Mouse (Mus musculus) left cerebral cortex, postnatal 25 days (tissue): ENCODE results near the gene Ubr4. TPM values are rescaled to one million over a fixed set of nuclear protein-coding genes. Genes with fewer than 3 reads are reported as not detected.

ENCODE experiments used
- DNase-seq, 2 experiments: peaks; one replicate each; pipeline ENCODE4 v3.0.0; 2022; ENCODE audit warnings: low spot score in 2 of 2, mixed read lengths in 1 of 2
- intact Hi-C: fragments of 180-260 bp; cut with DNase I; formaldehyde crosslinking; loops from one replicate; pipeline ENCODE4 v1.15.1; 2025
- total RNA-seq, 2 experiments: library from RNA; stranded (reverse); gene quantifications; 2 replicates each; pipeline ENCODE4 v1.2.3; 2021

Gene Ubr4
- 100 to 1,000 TPM; 172 to 174 TPM for total RNA-seq

DNA sequence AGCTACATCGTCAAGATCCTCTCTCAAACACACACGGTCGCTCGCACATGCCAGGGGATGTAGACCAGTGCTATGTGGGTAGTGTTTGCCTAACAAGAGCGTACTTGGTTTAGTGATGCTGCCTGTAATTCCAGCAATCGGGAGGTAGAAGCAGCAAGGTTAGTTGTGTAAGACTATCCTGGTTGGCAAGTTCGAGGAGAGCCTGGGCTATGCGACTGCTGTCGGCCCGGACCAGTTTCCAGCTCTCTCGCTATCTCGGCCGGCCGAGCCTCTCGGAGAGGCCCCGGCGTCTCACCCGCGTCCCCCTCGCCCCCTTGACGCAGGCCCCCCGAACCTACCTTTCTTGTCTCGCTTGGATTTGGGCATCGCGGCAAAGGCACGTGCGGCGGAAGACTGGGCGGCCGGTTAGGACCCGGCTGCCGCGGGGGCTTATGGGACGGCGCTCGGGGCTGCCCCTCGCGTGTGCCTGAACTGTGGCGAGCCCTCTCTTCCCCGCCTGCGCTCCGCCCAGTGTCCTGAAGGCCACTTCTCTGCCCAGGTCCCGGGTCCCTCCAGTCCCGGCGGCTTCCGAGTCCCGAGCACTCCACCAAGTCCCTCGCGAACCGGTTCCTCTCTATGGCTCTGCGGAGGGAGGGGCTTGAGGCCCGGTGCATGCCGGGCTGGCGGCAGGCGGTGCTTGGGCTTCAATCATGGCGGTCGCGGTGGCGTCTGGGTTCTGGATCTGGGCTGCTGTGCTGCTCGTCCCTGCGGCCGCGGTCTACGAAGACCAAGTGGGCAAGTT lies at the start of gene Ubr4, which contains the start of the genes Mrto4 and Emc1:
Gene Ubr4, plus strand, starts transcription at position 679 of the 781 bp plus-strand sequence.
Gene Mrto4, minus strand, starts transcription at position 646 of the 781 bp plus-strand sequence.
Gene Emc1, plus strand, starts transcription at position 657 of the 781 bp plus-strand sequence.
- peak; percentile 88 to 89 for DNase-seq
- intact Hi-C loops: loop anchor here (1.0 kb wide), 2 partner anchors 28 to 42 kb away; partner anchors contain the start of genes Akr7a5 and Pqlc2

DNA sequence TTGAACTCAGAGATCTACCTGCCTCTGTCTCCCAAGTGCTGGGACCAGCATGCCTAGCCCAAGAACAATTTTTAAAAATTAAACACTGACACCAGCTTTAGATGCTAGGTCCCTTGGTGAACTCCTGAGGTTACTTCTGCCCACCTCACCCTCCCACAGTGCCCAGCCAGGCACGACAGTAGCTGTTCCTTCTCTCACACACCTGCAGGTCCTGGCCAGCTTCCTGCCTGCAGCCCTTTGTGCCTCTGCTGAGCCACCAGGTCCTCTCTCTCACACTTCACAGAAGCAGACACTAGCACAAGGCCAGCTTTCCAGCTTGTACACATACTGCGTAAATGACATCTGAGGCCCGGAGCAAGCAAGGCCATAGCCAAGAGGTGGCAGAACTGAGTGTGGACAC lies 46.9 kb upstream of the Ubr4 start:
- no peak for DNase-seq
- intact Hi-C loops: no loop called here

DNA sequence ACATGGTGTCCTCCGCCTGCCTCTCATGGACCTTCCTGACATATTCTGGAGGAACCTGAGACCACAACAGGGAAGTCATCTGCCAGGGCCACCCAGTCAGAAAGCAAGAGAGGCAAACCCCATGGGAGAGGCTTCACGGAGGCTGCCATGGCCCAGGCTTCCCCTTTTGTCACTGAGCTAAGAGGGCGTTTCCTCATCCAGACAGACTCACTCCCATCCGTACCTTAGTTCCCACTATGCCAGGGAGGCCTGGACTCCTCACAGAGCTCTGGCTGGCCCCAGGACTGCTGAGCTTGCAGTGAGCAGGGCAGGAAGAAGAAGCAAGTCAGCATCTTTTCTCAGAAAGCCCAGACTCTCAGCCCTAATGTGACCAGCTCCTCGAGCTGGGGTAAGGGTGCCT lies 44.5 kb upstream of the Ubr4 start:
- no peak for DNase-seq
- intact Hi-C loops: no loop called here

DNA sequence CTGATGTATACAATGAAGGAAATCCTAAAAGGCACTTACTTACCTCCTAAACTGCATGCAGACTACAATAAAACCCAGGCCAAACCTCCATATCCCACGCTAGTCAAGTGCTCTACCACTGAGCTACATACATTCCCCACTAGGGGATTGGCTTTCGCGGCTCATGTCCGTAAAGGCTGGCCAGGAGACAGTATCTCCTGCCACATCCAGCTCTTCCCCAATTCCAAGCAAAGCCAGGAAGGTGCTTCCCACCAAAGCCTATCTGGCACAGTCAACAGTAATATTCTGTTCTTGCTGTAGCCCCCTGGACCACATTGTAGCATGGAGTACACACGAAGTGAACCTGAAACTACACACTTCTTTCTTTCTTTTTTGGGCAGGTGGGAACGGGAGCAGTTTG lies 42.8 kb upstream of the Ubr4 start:
- no peak for DNase-seq
- intact Hi-C loops: loop anchor here (1.0 kb wide), 2 partner anchors 43 to 117 kb away; partner anchors contain the start of genes Capzb, Emc1, Mrto4 and Ubr4

DNA sequence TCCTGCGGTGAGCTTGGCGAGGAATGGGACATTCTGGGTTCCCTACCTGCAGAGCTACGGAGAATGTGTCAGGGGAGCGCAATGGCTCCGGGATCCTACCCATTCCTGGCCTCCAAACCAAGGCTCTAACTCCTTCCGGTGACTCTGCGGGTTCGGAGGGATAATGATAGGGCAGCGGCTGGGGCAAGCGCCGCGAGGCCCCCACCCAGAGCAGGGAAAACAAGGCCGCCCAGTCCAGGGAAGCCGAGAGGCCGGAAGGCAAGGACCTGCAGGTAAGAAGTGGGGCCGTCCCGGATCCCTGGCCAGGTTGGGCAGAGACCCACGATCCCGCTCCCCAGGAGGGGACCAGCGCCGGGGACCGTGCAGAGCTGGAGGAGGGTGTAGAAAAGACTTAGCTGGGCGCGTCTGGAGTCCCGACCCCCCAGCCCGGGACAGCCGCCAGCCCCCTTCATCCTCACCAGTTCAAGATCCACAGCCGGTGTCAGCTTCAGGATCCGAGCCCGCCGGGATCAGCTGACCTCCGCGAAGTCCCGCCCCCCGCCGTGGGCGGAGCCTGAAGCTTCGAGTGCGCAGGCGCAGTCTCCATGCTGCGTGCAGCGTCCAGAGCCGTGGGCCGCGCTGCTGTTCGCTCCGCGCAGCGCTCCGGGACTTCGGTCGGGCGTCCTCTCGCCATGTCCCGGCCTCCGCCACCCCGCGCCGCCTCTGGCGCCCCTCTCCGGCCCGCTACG lies 42.1 kb upstream of the Ubr4 start, which contains the start of the genes Pqlc2 and Akr7a5:
Gene Pqlc2, minus strand, starts transcription at position 538 of the 728 bp plus-strand sequence.
Gene Akr7a5, plus strand, starts transcription at position 574 of the 728 bp plus-strand sequence.
- intact Hi-C loops: loop anchor here (1.0 kb wide), 2 partner anchors 42 to 118 kb away; partner anchors contain the start of genes Capzb, Emc1, Mrto4 and Ubr4
- DNase-seq: peak; percentile 97 to 98

DNA sequence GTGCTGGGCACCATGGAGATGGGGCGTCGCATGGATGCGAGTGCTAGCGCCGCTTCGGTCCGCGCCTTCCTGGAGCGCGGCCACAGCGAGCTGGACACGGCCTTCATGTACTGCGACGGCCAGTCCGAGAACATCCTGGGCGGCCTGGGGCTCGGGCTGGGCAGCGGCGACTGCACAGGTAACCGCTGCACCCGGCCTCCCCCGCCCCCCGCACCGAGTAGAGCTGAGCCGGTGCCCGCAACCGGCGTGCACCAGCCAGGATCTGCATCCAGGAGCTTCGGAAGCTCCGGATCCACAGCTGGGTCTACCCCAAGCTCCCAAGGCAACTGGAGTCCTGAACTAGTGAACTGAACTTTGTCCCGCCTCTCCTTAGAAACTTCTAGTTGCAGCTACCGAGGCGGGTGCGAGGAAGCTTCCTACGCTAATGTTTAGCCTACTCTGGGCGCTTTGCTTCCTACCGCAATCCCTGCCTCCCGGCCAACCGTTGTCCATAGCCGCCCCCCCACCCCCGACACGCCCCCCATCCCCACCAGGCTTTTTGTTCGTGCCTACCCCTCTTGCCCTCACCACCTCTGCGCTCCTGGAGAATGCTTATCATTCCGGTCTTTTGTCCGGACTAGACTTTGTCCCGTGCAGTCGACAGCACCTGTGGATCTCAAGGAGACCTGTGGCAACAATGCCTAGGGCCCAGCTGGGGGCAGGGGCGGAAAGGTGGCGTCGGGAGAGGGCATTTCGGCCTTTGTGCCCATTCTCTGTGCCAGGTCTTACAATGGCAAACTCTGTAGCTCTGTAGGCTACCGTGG lies 41.3 kb upstream of the Ubr4 start:
- no peak for DNase-seq
- intact Hi-C loops: loop anchor here (1.0 kb wide), 2 partner anchors 41 to 119 kb away; partner anchors contain the start of genes Capzb, Emc1, Mrto4 and Ubr4

DNA sequence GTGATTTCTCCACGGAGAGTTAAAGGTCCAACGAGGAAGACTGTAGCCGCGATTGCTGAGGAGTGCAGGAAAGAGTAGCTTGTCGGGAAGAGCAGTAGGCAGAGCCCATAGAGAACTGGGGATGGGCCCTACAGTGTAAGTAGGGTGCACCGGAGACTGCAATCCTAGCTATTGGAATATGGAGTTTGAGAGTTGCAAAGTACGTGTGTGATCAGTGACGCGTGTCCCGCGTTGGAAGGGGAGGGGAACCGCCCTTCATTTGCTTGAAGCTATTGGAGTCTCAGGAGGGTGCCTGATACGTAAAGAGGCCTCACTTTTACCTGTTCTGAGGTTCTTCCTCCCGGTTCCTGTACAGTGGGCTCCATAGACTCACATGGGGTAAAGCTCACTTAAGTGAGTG lies 40.7 kb upstream of the Ubr4 start:
- intact Hi-C loops: no loop called here
- no peak for DNase-seq

DNA sequence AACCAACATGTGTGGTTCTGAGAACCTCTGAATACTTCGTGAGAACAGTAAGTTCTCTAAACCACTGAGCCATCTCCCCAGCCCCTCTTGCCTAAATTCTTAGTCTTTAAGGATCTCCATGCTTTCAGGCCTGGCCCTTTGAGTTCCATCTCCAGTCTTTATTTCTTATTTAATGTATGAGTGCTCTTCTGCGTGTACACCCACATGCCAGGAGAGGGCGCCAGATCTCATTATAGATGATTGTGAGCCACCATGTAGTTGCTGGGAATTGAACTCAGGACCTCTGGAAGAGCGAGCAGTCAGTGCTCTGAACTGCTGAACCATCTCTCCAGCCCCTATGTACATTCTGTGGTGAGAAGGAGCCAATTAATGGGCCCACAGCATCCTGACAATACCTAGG lies 39.8 kb upstream of the Ubr4 start:
- DNase-seq: no peak
- intact Hi-C loops: no loop called here

DNA sequence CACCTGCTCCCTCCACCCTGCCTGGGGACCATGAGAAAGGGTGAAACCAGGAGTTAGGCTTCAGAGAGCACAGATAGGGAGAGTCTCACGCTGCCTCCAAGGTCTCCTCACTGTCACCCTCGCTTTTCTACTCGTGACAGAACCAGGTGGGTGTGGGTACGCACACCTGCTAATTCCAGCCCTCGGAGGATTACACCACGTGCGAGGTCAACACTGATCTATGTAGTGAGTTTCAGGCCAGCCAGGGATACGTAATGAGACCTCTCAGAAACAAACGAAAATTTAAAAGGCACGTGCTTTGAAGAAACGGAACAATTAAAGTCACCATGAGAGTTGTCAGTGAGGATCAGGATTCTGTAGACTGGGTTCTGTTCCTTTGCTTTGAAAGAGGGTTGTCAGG lies 34.0 kb upstream of the Ubr4 start:
- DNase-seq: no peak
- intact Hi-C loops: no loop called here

DNA sequence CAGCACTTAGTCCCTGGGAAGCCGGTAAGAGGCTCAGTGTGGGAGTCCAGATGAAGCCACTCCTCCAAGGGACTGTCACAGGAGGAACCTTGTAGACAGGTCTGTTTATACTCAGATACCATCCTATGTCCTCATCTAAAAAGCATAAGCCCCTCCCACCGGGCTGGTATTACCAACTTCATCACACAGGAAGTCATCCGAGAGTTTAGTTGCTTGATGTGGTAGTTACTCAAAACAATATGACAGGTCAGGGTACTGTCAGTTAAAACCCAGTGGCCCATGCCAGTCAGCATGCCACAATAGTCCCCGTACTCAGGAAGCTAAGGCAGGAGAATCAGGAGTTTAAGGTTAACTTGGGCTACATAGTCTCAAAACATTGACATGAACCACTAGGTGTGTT lies 32.7 kb upstream of the Ubr4 start:
- DNase-seq: no peak
- intact Hi-C loops: loop anchor here (10.0 kb wide), 1 partner anchor 395 kb away; no protein-coding TSS in a partner anchor

DNA sequence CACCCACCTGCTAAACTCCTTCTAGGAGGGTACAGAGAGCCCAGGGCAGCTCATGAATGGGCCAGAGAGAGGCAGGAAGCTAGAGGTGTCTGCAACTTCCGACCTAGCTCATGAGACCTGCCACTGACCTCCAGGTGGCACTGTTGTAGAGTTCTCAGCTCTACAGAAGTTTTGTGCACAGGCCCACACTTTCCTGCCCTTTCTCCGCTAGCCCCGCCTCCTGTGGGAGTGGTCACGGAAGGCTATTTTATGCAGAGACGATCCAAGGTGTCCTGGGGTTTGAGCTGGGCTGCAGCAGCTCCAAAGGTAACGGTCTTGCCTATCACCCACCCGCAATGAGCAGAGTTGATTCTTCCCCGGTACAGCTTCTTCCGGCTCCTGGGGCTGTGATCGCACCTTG lies 21.8 kb upstream of the Ubr4 start:
- intact Hi-C loops: loop anchor here (5.0 kb wide), 1 partner anchor 243 kb away; no protein-coding TSS in a partner anchor
- DNase-seq: no peak

DNA sequence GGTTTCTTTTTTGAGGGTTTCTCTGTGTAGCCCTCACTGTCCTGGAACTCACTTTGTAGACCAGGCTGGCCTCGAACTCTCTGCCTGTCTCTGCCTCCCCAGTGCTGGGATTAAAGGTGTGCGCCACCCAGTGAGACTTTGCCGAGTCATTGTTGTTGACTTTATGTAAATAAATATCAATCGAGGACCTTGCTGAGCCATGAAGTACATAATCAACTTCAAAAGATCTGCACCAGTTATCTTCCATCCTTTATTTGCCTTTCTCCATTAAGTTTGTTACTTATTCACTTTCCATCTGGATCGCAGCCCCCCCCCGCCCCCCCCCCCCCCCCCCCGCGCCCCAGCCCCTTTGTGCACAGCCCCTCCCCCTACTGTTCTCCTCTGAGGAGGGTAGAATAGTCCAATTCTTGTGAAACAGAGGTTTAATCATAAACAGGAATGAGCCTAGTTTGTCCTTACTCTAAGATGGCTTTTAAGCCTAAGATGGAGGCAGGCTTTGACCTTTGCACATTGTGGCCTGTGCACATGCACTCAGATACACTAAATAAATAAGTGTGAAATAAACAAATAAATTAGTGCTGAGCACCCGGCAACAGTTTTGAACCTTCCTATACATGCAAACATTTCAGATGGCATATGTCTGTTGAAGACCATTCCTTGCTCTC lies 17.6 kb upstream of the Ubr4 start:
- DNase-seq: no peak
- intact Hi-C loops: loop anchor here (5.0 kb wide), 1 partner anchor 247 kb away; no protein-coding TSS in a partner anchor

DNA sequence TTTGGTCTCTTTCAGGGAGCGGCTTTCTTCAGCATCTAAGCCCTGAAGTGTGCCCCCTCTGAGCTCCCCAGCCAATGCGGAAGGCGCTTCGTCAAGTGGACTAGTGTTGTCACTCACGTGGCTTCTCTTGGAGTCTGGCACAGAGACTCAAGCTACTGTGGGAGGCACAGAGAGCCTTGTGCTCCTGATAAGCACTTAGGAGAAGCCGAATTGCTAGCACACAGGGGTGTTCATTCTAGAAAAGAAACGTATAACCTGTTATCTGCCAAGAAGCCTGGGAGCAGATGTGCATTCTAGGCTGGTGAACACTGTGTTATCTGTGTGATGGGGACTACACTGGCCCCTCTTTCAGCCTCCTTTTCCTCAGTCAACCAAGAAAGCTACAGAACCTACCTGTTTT lies 16.9 kb upstream of the Ubr4 start:
- no peak for DNase-seq
- intact Hi-C loops: no loop called here

DNA sequence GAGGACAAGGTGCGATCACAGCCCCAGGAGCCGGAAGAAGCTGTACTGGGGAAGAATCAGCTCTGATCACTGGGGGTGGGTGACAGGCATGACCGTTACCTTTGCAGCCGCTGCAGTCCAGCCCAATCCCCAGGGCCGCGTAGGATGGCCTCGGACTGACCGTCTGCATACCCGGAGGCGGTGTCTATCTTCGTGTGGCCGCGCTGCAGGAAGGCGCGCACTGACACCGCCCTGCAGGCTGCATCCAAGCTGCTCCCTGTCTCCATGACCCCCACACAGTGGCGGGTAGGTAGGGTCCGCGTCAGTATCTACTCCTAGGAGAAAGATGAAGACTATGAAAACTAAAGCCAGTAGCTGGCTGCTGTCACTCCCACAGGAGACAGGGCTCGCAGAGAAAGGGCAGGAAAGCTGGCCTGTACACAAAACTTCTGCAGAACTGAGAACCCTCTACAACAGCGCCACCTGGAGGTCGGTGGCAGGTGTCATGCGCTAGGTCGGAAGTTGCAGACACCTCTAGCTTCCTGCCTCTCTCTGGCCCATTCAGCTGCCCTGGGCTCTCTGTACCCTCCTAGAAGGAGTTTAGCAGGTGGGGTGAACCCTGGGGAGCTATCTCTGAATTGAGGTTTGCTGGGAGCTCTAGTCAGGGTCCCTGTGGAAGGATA lies 15.5 kb upstream of the Ubr4 start:
- intact Hi-C loops: no loop called here
- DNase-seq: peak; percentile 39

DNA sequence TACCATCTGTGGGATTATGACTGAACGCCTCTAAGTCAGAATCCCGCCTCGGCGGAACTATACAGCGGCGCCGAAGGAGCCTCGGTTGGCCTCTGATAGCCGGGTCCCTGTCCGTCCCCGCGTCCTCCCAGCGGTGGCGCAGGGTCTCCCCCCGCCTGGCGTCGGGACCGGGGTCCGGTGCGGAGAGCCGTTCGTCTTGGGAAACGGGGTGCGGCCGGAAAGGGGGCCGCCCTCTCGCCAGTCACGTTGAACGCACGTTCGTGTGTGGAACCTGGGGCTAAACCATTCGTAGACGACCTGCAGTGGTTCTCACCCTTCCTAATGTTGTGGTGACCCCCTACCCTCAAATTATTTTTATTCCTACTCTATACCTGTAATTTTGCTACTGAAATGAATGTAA lies 14.3 kb upstream of the Ubr4 start:
- intact Hi-C loops: no loop called here

DNA sequence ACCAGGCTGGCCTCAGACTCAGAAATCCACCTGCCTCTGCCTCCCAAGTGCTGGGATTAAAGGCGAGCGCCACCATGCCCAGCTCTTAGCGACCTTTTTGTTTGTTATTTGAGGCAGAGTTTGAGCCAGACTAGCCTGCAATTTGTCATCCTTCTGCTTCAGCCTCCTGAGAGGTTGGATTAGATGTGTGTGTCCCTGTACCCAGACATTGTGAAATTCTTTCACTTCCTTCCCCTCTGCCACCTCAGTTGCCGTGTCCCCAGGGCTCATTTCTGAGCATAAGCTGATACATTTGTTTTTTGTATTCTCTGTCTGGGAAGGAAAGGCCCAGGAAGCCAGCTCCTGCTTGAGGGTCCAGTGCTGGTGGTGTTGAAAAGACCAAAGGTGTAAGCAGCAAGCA lies 11.6 kb upstream of the Ubr4 start:
- intact Hi-C loops: no loop called here
- no peak for DNase-seq

More for the DNA sequence above, 14.3 kb upstream of the Ubr4 start:
- no peak for DNase-seq

DNA sequence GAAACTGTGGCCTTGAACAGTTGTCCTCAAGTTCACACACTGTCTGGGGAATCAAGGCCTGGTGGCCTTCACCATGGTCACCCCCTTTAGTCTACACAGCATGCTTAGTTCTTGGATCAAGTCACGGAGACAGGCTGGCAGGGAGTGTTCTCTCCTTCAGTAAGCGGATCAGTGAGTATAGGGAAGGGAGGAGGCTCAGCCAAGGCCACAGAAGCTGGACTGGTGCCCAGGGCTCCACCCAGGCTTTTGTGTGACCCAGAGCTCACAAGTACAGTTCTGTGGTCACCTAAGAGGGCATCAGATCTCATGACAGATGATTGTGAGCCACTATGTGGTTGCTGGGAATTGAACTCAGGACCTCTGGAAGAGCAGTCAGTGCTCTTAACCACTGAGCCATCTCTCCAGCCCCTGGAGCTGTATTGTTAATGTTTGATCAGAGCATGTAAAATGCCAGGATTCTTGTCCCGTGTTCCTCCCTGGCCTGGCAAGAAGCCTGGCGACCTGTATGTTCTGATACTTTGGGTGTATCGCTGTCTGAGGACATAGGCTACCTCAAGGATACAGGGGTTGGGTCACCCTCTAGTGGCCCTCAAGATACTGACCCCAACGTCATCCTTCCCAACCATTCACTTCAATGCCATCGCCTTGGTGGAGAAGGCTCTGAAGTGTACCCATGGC lies 10.7 kb upstream of the Ubr4 start:
- intact Hi-C loops: no loop called here

DNA sequence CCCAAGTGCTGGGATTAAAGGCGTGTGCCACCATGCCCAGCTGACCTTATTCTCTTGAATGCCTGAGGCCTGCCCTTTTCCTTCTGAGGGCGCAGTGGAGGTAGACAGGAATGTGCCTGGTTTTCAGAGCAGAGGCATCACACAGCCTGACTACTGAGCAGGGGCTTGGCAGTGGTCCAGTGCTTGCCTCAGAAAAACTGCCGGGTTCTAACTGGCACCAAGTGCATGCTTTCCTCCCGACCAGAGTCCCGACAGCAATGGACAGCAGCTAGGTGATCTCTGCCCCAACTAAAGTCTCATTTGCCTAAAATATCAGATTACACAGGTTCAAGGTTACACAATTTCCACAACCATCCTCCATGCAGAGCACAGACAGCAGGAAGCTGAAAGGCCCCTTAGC lies 8.7 kb upstream of the Ubr4 start:
- intact Hi-C loops: no loop called here
- peak; percentile 34 to 48 for DNase-seq

More for the DNA sequence above, 10.7 kb upstream of the Ubr4 start:
- no peak for DNase-seq
